13 mouse cellular contexts compared by ENCODE assay signal in the genomic region with DNA sequence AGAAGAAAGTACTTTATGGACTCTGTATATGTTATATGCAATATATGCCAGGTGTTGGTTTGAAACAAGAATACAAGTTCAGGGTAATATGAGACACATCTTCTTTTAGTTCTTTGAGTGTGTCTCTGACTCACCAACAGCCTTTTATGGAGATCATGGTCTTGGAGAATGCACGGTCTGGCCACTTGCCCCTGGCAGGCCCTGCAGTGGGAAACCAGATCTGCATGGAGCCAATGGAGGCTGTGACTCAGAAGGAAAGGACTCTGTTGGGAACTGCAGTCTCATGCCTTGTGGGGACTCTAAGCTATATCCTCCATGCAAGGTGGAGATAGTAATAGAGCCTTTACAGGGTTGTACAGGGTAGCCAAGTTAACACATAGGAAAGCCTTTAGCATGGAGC. TPM values are rescaled to one million over a fixed set of nuclear protein-coding genes. Genes with fewer than 3 reads are reported as not detected.
DNase-seq lines count a peak whose midpoint lies in the region; ATAC-seq and TF ChIP-seq lines count a peak whose summit lies in the region.
"Had no signal": no experiment of that assay in that cellular context is flagged by ENCODE, and none has a peak within 500 bp of the region (broad histone marks: within the 10 kb centered on the region; RNA-seq: fewer than 3 reads in every experiment).

No protein-coding gene starts in this region.

- no peaks in the 10 kb centered on the region for H3K36me3 ChIP-seq in heart, adult 2 months (ENCODE audit: control insufficient read depth, insufficient read depth, low read length)
- H3K36me3 ChIP-seq in heart, embryonic 12.5 days = no peaks in the 10 kb centered on the region
- H3K36me3 ChIP-seq: embryonic facial prominence, embryonic 15.5 days; limb, embryonic 15.5 days; stomach, embryonic 15.5 days had no signal

- H3K27ac ChIP-seq in heart, adult 2 months = peak overlapping the region; percentile 74
- H3K27ac ChIP-seq in heart, embryonic 12.5 days (ENCODE audit: poor library complexity, severe bottlenecking) = no peak overlapping the region
- H3K27ac ChIP-seq in embryonic fibroblast, embryonic 13.5 days (ENCODE audit: insufficient read depth, low read length) = peak overlapping the region; percentile 84
- H3K27ac ChIP-seq: embryonic facial prominence, embryonic 15.5 days; limb, embryonic 15.5 days; stomach, embryonic 15.5 days had no signal

- no peaks in the 10 kb centered on the region for H3K9me3 ChIP-seq in heart, embryonic 12.5 days (replicated peaks)
- H3K9me3 ChIP-seq: embryonic facial prominence, embryonic 15.5 days; limb, embryonic 15.5 days; stomach, embryonic 15.5 days had no signal

- no peak for ATAC-seq in heart, embryonic 12.5 days (ENCODE audit: insufficient number of reproducible peaks, low FRiP score)
- ATAC-seq in megakaryocyte-erythroid progenitor cell, adult 5-6 weeks (replicated peaks; ENCODE audit: low FRiP score, low TSS enrichment, poor library complexity, severe bottlenecking) = no peak
- ATAC-seq: activated CD4-positive, CD25-positive, alpha-beta regulatory T cell, adult 4 months had no signal

- intact Hi-C loops in heart, adult 2 months (cut with DNase I) = no loop called here
- intact Hi-C loops in heart, postnatal 36 days (cut with DNase I) = no loop called here

- H3K4me1 ChIP-seq in heart, adult 2 months (ENCODE audit: control insufficient read depth, insufficient read depth, low read length) = peaks cover 7% of the 10 kb centered on the region
- H3K4me1 ChIP-seq in heart, embryonic 12.5 days (replicated peaks) = peaks cover 3% of the 10 kb centered on the region; the same call in 1 of the 2 replicates
- peaks cover 6% of the 10 kb centered on the region; the same call in 1 of the 2 replicates for H3K4me1 ChIP-seq in embryonic fibroblast, embryonic 13.5 days (ENCODE audit: control insufficient read depth, insufficient read depth, low read length)
- H3K4me1 ChIP-seq: embryonic facial prominence, embryonic 15.5 days; limb, embryonic 15.5 days; stomach, embryonic 15.5 days had no signal

- H3K4me3 ChIP-seq in heart, adult 2 months = no peak overlapping the region
- no peak overlapping the region for H3K4me3 ChIP-seq in heart, embryonic 12.5 days
- H3K4me3 ChIP-seq in embryonic fibroblast, embryonic 13.5 days (ENCODE audit: insufficient read depth, low read length) = no peak overlapping the region
- H3K4me3 ChIP-seq: embryonic facial prominence, embryonic 15.5 days; limb, embryonic 15.5 days; stomach, embryonic 15.5 days had no signal

- WGBS in heart, adult 2 months = 41% methylated on average over 1 of the region's 1 CpGs
- WGBS in heart, embryonic 12.5 days = 65% methylated on average over 1 of the region's 1 CpGs

- no peak overlapping the region for H3K4me2 ChIP-seq in heart, embryonic 12.5 days
- H3K4me2 ChIP-seq: embryonic facial prominence, embryonic 15.5 days; limb, embryonic 15.5 days; stomach, embryonic 15.5 days had no signal

- no peak for TF ChIP-seq CTCF in heart, adult 2 months (IDR thresholded peaks at IDR 0.05)
- TF ChIP-seq CTCF in embryonic fibroblast, embryonic 13.5 days (IDR thresholded peaks at IDR 0.05; ENCODE audit: borderline replicate concordance, insufficient read depth, low read length) = no peak

- no peaks in the 10 kb centered on the region for H3K79me2 ChIP-seq in heart, adult 2 months (replicated peaks; ENCODE audit: control insufficient read depth, insufficient read depth, low read length)

- no peak for TF ChIP-seq EP300 in heart, adult 2 months (IDR thresholded peaks at IDR 0.05; ENCODE audit: insufficient read depth, low read depth, low read length)

- no peaks in the 10 kb centered on the region for H3K27me3 ChIP-seq in heart, adult 2 months (ENCODE audit: control insufficient read depth, insufficient read depth, low read length)
- 0 out of 2 replicates have a peak, but pooled peaks cover 6% of the 10 kb centered on the region for H3K27me3 ChIP-seq in heart, embryonic 12.5 days (replicated peaks)
- H3K27me3 ChIP-seq: embryonic facial prominence, embryonic 15.5 days; limb, embryonic 15.5 days; stomach, embryonic 15.5 days had no signal

- H3K9ac ChIP-seq in heart, adult 2 months (ENCODE audit: low read depth, low read length) = no peak overlapping the region
- H3K9ac ChIP-seq in heart, embryonic 12.5 days = no peak overlapping the region
- H3K9ac ChIP-seq: embryonic facial prominence, embryonic 15.5 days; limb, embryonic 15.5 days; stomach, embryonic 15.5 days had no signal

- peak; percentile 78 to 81 for DNase-seq in heart, adult 2 months
- DNase-seq in MN1 (ENCODE audit: low spot score) = peak; percentile 42
- peak; percentile 69 to 70 for DNase-seq in heart, postnatal 36 days
- no peak for DNase-seq in kidney, postnatal 4 days
- DNase-seq in left cerebral cortex, adult 18-20 months (ENCODE audit: low spot score in 2 of 2) = no peak
- DNase-seq: cerebellum, adult 9-11 months had no signal

- TF ChIP-seq POLR2A in heart, adult 2 months (IDR thresholded peaks at IDR 0.05; ENCODE audit: insufficient read depth, low read depth, low read length) = no peak
- no peak for TF ChIP-seq POLR2A in embryonic fibroblast, embryonic 13.5 days (IDR thresholded peaks at IDR 0.05; ENCODE audit: low read depth, low read length)

RNA-seq across cellular contexts. Expression of a gene that starts 12.5 kb away (rescaled TPM):
- total RNA-seq in heart, adult 2 months (2021) = 10 to 100 TPM; 40.3 to 41.0 TPM
- polyA plus RNA-seq in heart, adult 2 months (2012; rRNA removed) = 29.5 and 35.9 TPM in 2 replicates
- 144 and 145 TPM in 2 replicates for polyA plus RNA-seq in heart, embryonic 12.5 days (2016; fragmentation: Nextera tagmentation; extraction: Ambion mirVana)
- 230 TPM in 2 replicates for polyA plus RNA-seq in embryonic fibroblast, embryonic 13.5 days (2011; ENCODE audit: insufficient read length, low read depth, missing spikeins)
- total RNA-seq in heart, postnatal 36 days (2021) = 10 to 100 TPM; 41.6 to 42.2 TPM
- total RNA-seq in megakaryocyte-erythroid progenitor cell, adult 5-6 weeks (2014; fragmentation: Nextera tagmentation) = 76.8 and 84.9 TPM in 2 replicates
- 53.1 and 63.4 TPM in 2 replicates for total RNA-seq in megakaryocyte-erythroid progenitor cell, adult 5-6 weeks (2017)
- total RNA-seq in left cerebral cortex, adult 18-20 months (2021) = 100 to 1,000 TPM; 233 to 239 TPM

RNA-seq across cellular contexts. Expression of a gene that starts 24.2 kb away (rescaled TPM):
- total RNA-seq in heart, adult 2 months (2021) = 100 to 1,000 TPM; 303 to 355 TPM
- polyA plus RNA-seq in heart, adult 2 months (2012; rRNA removed) = 201 and 451 TPM in 2 replicates
- polyA plus RNA-seq in heart, embryonic 12.5 days (2016; fragmentation: Nextera tagmentation; extraction: Ambion mirVana) = 767 and 777 TPM in 2 replicates
- 353 and 374 TPM in 2 replicates for polyA plus RNA-seq in embryonic fibroblast, embryonic 13.5 days (2011; ENCODE audit: insufficient read length, low read depth, missing spikeins)
- total RNA-seq in heart, postnatal 36 days (2021) = 100 to 1,000 TPM; 303 to 349 TPM
- total RNA-seq in megakaryocyte-erythroid progenitor cell, adult 5-6 weeks (2014; fragmentation: Nextera tagmentation) = 524 and 599 TPM in 2 replicates
- total RNA-seq in megakaryocyte-erythroid progenitor cell, adult 5-6 weeks (2017) = 1,213 and 1,503 TPM in 2 replicates
- total RNA-seq in left cerebral cortex, adult 18-20 months (2021) = 100 to 1,000 TPM; 276 to 291 TPM

RNA-seq across cellular contexts. Expression of a gene that starts 36.5 kb away (rescaled TPM):
- total RNA-seq in heart, adult 2 months (2021) = 10 to 100 TPM; 22.3 to 22.8 TPM
- polyA plus RNA-seq in heart, adult 2 months (2012; rRNA removed) = 7.3 and 15.1 TPM in 2 replicates
- 29.1 and 32.7 TPM in 2 replicates for polyA plus RNA-seq in heart, embryonic 12.5 days (2016; fragmentation: Nextera tagmentation; extraction: Ambion mirVana)
- polyA plus RNA-seq in embryonic fibroblast, embryonic 13.5 days (2011; ENCODE audit: insufficient read length, low read depth, missing spikeins) = 48.9 and 52.5 TPM in 2 replicates
- 10 to 100 TPM; 18.7 to 18.9 TPM for total RNA-seq in heart, postnatal 36 days (2021)
- 85.1 and 88.1 TPM in 2 replicates for total RNA-seq in megakaryocyte-erythroid progenitor cell, adult 5-6 weeks (2014; fragmentation: Nextera tagmentation)
- 228 and 235 TPM in 2 replicates for total RNA-seq in megakaryocyte-erythroid progenitor cell, adult 5-6 weeks (2017)
- 10 to 100 TPM; 28.0 to 34.2 TPM for total RNA-seq in left cerebral cortex, adult 18-20 months (2021)

RNA-seq across cellular contexts. Expression of a gene that starts 38.7 kb away (rescaled TPM):
- 1 to 10 TPM; 8.3 to 9.1 TPM for total RNA-seq in heart, adult 2 months (2021)
- polyA plus RNA-seq in heart, adult 2 months (2012; rRNA removed) = 8.2 and 9.4 TPM in 2 replicates
- polyA plus RNA-seq in heart, embryonic 12.5 days (2016; fragmentation: Nextera tagmentation; extraction: Ambion mirVana) = 25.4 and 27.8 TPM in 2 replicates
- polyA plus RNA-seq in embryonic fibroblast, embryonic 13.5 days (2011; ENCODE audit: insufficient read length, low read depth, missing spikeins) = 22.2 and 23.4 TPM in 2 replicates
- 1 to 10 TPM; 9.5 to 9.9 TPM for total RNA-seq in heart, postnatal 36 days (2021)
- total RNA-seq in megakaryocyte-erythroid progenitor cell, adult 5-6 weeks (2014; fragmentation: Nextera tagmentation) = 28.3 and 32.4 TPM in 2 replicates
- total RNA-seq in megakaryocyte-erythroid progenitor cell, adult 5-6 weeks (2017) = 32.0 and 34.1 TPM in 2 replicates
- total RNA-seq in left cerebral cortex, adult 18-20 months (2021) = 10 to 100 TPM; 27.8 to 28.9 TPM

RNA-seq across cellular contexts. Expression of a gene that starts 39.5 kb away (rescaled TPM):
- 1 to 10 TPM in 1 of 2 experiments, under 1 TPM in 1; 0.23 to 1.4 TPM for total RNA-seq in heart, adult 2 months (2021)
- polyA plus RNA-seq in heart, adult 2 months (2012; rRNA removed) = 0.16 and 0.79 TPM in 2 replicates
- 1.9 and 4.8 TPM in 2 replicates for polyA plus RNA-seq in heart, embryonic 12.5 days (2016; fragmentation: Nextera tagmentation; extraction: Ambion mirVana)
- 2.5 and 8.9 TPM in 2 replicates for polyA plus RNA-seq in embryonic fibroblast, embryonic 13.5 days (2011; ENCODE audit: insufficient read length, low read depth, missing spikeins)
- total RNA-seq in heart, postnatal 36 days (2021) = 1 to 10 TPM in 1 of 2 experiments, under 1 TPM in 1; 0.79 to 2.0 TPM
- total RNA-seq in megakaryocyte-erythroid progenitor cell, adult 5-6 weeks (2014; fragmentation: Nextera tagmentation) = 0.81 and 3.3 TPM in 2 replicates
- total RNA-seq in megakaryocyte-erythroid progenitor cell, adult 5-6 weeks (2017) = 18.3 and 19.5 TPM in 2 replicates
- 1 to 10 TPM in 1 of 2 experiments, under 1 TPM in 1; 0.53 to 2.2 TPM for total RNA-seq in left cerebral cortex, adult 18-20 months (2021)

Comparison
In these comparisons a context has a peak if more than half of its experiments do, and no peak if none do; other contexts are left out.
1. DNase-seq: peak in heart, adult 2 months (2 of 2), MN1 (single experiment) and heart, postnatal 36 days (2 of 2); none in kidney, postnatal 4 days (0 of 2) and left cerebral cortex, adult 18-20 months (0 of 2).